Mouse (Mus musculus) heart, adult 18-20 months (tissue): Measurements from ENCODE around the gene Lrrc1. TPM values are rescaled to one million over a fixed set of nuclear protein-coding genes. Genes with fewer than 3 reads are reported as not detected.
A peak's percentile ranks its signal among the peaks of the same experiment; 100 is the strongest.
"Not testable (repeated sequence)": the region's sequence is repeated elsewhere in the genome, so short reads cannot be mapped to it uniquely, and the experiment has no call there.

Experiments used
- DNase-seq, 2 experiments: peaks; one replicate each; pipeline ENCODE4 v3.0.0; 2021 to 2022; ENCODE audit warnings: mixed read lengths in 1 of 2
- long read RNA-seq, 2 experiments: library from polyadenylated mRNA; stranded (forward); transcript quantifications; one replicate each; pipeline ENCODE4 v2.0.0; 2021
- total RNA-seq, 2 experiments: library from RNA; stranded (reverse); gene quantifications; 2 replicates each; pipeline ENCODE4 v1.2.3; 2021

The Lrrc1 gene
- total RNA-seq, result 10 to 100 TPM; 14.3 to 16.9 TPM
- long read RNA-seq, experiment 1, transcript Lrrc1-205 (14 exons, 3,121 nt), result major isoform, 13 of 19 reads
- long read RNA-seq, experiment 1, partial matches to known transcripts, result 1 of 19 reads
- long read RNA-seq, experiment 1, other reads (novel, unspliced or antisense), result 4 of 19 reads
- long read RNA-seq, experiment 2, partial matches to known transcripts, result 0 of 1 reads
- long read RNA-seq, experiment 2, other reads (novel, unspliced or antisense), result 0 of 1 reads

DNA sequence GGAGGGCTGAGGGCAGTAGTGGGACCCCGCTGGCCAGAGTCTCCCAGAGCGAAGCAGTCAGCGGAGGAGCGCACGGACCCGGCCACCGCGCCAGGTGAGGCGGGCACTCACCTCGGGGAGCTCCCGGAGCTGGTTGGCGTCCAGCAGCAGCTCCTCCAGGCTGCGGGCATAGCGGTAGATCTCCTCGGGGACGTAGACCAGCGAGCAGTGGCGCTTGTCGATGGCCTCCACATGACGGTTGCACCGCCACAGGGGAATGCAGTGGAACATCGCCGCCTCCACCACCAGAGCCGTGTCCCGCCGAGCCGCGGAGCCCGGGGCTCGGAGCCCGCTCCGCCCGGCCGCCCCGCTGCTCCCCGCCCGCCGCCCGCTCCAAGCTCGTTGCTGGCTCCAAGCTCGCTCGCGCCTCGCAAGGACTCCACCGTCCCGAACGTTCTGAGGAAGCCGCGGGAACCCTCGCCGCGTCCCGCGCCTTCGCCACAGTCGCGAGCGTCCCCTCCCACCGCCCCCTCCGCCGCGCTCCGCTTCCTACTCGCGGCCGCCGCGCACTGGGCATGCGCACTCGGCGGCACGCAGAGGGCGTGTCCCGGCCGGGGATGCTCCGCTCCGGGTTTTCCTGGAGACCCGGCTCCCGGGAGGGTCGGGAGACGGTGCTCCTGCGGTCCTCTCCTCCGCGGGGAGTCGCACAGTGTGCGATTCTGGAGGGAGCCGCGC is at the start of gene Lrrc1:
Gene Lrrc1 (minus strand): TSS at position 517 of the 714 bp plus-strand sequence.
- DNase-seq, result peak; percentile 90 to 92

DNA sequence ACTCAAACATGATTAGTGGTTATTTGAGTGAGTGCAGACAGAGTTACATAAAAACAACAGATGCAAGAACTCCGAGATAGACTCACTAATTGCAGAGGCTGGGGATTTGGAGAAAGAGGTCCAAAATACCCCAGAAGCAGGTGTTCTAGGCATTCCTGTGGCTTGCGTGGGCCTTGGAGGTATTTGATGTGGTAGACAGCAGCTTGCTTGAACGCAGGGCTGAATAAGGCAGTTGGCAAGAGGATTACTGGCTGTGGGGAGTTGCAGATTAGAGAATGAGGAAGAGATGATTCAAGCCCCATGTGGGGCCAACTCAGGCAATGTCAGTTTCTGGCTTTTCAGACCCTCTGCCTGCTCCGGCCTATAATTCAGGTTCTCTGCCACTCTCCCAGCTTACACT is 47.8 kb upstream of the Lrrc1 start:
- DNase-seq, result no peak

DNA sequence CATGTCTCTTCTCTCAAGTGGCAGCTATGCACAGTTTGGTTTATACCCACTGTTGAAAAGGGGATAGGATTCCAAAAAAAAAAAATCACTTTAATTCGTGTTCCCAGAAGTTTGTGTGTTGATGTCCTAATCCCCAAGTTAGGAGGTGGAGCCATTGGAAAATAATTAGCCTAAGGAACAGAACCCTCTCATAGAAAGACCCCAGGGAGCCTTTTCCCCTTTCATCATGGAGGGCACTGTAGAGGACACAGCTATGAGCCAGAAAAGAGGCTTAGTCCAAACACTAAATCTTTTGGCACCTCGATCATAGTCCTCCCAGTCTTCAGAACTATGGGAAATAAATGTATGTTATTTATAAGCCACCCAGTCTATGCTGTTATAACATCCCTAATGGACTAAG is 44.8 kb upstream of the Lrrc1 start:
- DNase-seq, result no peak

DNA sequence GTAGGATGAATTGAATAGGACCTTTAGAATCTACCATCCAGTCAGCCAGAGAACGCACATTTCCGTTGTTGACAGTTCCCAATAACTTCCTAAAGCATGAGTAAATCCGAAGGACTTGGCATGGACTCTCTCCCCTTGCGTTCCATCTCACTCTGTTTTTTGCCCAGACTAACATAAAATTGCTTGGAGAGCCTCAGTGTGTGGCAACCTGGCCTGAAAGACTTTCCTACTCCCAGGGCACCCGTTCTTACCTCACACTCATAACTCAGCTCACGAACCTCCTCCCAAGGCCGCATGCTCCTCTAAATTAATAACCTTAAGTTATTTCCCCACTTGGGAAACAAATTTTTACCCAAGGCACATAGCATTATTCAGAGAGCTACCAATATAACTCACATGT is 42.9 kb upstream of the Lrrc1 start:
- no peak for DNase-seq

DNA sequence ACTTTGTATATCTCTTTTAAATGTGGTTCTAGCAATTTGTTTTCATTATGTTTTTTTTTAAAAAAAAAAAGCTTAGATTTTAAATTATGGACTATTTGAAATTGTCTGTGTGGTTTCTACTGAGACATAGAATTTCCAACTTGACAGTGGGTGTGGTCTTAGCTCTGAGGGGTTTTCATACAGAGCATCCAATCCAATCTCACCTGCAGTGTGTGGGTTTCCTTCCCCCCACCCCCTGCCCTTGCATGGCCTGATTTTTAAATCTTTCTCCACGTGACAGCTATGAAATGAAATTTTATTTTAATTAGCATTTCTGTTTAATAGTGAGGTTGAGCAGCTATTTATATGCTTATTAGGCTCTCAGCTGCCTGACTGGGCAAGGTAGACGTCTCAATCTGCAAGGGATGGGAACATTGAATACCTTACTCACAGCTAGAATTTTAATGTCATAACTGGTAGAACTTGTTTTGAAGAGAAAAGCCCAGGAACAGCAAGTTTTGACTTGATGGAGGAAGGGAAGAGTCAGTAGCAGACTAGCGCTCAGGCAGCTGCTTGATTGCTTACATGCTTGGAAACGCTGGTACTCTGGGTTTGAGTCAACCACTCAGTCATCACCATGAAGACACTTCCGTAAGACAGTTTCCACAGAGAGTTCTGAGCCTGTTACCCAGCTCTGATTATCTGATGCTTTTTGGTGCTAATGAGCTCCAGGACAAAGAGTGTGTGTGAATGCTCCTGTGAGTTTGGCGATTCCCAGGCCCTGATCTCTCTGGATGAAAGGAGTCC is 42.3 kb upstream of the Lrrc1 start:
- DNase-seq, result no peak

DNA sequence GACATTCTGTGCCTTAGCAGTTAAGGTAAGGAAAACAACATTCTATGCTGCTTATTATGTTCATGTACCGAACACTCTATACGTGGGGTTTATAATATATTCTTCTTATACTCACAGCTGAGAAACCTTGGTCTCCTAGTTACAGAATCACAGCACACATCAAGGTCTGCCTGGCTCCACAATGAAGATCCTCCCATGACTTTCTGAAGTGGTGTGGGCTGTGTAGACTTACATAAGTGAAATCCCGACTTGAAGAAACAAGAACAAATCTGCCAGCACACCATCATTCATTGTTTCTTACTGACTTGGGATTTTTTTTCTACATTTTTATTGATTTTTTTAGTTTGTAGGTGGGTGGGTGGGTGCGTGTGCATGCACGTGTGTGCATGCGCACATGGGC is 40.1 kb upstream of the Lrrc1 start:
- no peak for DNase-seq

DNA sequence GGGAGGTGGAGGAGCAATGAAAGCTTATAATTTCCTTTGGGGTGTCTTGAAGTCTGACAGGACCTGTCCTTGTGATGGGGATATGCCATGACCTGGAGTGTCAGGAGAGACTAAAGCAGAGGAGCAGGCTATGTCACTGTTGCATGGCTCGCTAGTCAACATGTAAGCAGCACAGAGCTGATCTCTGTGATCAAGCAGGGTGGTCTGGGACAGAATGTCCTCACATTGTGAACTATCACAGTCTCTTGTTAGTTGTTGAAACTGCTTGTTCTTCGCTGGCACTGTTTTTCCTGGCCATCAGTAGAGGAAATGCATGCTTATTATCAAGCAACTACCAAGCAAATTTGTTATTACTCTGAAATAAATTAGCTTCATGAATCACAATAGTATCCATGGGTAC is 38.6 kb upstream of the Lrrc1 start:
- DNase-seq, result no peak

DNA sequence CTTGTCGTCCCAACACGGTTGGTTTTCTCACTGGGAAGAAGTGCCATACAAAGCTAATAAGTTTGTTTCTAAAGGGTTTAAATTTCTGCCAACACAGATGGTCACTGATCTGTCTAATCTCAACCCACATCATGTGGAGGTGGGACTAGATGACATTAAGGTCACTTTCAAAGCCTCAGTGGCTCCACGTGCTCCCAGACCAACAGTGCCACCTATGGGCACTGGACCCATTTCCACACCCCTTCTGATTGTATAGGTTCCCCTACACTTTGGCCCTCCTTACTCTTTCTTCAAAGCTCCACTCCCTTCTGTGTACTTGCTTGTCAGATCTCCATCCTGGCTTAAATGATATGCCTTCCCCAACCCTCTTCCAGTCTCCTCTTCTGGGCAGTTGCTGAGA is 35.2 kb upstream of the Lrrc1 start:
- DNase-seq, result no peak

DNA sequence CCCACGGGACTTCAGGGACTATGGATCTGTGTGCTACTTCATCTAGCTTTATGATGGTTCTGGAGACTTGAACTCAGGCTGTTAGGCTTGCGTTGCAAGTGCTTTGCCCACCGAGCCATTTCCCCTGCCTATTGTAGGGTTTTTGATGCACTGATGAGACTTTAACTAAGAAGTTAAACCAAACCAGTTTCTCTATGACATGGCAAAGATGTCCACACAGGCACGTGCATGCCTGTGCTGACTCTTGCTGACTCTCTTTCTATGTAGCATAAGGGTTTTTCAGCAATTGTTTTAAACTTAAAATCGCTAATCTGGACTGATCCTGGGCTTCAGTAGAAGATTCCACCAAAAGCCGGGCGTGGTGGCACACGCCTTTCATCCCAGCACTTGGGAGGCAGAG is 33.3 kb upstream of the Lrrc1 start:
- no peak for DNase-seq

DNA sequence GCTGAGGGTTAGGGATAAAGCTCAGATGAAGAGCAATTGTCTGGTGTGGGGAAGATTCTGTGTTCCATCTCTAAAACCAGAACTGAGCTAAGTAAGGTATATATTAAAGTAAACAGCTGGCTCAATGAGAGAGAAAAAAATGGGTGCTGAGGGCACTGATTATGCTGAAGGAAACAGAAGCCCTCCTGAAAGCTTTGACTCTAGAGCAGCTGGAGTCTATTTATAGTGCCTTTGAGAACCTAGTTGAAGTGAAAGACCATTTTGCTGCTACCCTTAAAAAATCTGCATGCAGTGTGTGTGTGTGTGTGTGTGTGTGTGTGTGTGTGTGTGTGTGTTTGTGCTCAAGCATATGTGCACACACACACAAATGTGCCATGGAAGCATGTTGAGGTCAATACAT is 32.7 kb upstream of the Lrrc1 start:
- DNase-seq, result no peak

DNA sequence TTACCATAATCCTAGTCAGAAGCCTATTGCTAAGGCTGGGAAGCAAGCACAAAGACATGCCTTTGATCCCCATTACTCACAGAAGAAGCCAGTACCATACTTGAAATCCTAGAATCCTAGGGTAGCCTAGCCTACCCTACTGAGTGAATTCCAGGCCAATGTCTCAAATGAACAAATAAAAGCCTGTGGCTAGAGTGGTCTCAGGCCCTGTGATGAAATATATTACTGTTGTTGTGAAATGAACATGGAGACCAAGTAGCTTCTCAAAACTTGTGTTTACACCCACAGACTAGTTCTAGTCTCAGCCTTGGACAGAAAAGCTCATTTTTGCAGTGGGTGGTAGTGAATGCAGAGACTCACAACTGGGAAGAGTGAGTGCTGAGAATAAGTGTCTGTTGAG is 31.6 kb upstream of the Lrrc1 start:
- DNase-seq, result no peak

DNA sequence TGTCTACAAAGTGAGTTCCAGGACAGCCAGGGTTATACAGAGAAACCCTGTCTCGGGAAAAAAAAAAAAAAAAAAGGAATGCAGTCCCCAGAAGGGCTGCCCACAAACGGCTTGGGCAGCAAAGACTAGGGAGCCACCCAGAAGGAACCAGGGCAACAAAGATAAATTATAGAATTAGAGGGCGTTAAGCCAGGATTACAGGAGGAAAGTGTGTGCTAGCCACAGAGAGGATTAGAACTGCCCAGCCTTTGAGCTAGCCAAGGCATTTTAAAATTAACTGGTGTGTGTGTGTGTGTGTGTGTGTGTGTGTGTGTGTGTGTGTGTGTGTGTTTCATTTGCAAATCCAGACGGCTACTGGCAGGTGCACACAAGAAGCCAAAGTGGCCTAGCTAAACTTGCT is 30.3 kb upstream of the Lrrc1 start:
- not testable (repeated sequence) for DNase-seq

DNA sequence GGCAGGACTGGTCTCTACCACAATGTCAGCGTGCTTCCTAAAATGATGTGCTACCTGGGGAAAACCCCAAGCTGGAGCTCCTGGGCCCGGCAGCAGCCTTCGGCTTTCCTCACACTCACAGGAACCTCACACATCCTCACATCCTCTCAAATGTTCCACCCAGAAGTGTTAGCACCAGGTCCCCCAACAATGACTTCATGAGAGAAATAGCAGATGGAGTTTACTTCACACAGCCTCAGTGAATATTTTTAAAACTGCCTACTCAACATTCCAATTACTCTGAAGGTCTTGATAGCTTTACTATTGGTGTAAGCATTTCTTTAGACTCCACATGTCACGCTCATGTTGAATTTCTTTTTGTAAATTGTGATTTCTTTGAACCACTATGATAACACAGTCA is 27.2 kb upstream of the Lrrc1 start:
- DNase-seq, result no peak

DNA sequence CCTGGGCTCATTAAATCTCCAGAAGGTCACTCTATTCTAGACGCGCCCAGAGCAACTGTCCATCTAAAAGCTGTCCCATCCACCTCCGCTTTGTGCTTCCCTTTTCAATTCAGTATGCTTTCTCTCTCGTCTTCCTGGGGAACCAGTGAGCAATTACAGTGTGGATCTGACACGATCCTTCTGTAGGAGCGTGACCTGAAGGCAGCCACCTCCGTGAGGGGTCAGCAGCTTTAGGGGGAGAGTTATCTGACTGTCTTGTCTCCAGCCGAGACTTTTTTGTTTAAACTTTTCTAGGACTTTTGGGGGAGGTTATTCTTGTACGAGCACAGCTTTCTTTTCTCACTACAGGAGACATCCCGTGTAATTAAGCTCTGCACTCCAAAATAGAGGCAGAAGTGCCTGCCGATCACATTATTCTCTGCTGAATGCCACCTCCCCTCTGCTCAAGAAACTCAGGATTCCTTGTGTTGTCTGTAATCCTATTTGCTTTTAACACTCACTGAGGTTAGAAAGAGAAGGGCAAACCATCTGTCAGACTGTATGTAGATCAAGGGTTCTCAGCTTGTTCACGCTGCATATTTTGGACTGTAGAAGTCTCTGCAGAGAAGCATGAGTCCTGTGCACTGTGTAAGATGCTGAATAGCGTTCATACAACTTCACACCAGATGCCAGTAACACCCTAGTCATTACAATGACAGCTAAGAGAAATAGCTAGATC is 24.3 kb upstream of the Lrrc1 start:
- DNase-seq, result no peak

DNA sequence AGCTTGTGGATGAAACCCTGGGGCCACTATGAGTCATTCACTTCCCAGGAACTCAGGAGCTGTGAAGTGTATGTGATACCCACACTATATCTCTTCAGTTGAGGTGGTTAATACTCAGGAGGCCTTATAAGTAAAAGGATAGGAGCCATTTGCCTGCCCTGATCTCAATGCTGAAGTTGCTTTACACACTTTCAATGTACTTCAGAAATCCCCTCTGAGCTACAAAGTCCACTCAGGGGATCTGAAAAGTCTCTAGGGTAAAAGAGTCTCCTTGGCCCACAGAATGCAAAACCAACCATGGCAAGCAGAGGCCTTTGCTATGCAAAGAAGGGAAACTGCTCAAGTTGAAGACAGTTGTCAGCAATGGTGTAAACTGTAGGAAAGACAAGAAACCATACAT is 17.2 kb upstream of the Lrrc1 start:
- no peak for DNase-seq

DNA sequence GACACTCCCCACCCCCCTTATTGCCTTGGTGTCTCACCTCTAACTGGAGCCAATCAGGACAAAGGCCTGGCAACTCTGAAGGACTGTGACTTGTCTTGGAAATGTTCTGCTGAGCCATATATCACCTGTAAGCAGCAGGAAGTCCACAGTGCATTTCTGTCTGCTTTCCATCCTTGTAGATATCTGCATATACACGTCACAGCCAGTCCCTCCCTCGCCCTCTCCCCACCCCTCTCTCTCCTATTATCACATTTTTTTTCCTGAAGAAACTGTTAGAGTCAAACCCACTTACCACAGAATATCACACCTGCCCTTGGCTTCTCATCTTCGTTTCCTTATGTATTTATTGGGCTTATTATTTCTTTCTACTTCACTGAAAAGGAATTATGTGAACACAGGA is 13.3 kb upstream of the Lrrc1 start:
- no peak for DNase-seq

DNA sequence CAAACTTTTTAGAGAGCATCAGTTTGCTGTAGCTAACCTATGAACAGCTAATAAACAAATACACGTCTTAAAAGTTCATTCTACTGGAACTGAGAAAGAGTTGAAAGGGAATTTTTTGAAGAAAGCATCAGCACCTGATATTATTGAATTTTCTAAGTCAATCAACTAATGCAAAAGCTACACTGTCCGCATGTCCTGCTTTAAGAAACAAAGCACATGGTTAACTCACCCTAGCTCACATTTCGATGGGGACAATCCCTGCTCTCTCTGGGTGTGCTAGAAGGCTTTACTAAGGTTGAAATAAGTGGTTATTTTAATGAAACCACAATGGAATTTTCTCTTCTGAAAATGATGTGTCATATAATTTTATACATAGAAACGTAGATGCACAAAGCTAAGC is 12.5 kb upstream of the Lrrc1 start:
- no peak for DNase-seq

DNA sequence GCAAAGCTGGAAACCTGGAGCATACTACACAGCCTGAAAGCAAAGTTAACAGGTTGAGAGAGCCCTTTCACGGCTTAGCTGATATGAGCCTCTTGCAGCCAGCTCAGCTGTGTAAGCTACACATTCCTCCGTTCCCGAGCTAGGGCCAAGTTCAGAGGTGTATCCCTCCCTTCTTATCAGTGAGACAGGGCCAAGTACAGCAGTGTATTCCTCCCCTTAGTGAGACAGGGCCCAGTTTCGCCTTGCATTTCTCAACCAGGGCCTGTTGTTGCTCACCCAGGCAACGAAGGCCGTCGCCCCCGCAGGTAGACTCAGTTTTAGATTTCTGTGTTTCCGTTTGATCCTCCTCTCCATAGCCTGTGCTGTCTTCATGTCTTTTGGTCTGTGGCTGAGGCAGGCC is 11.8 kb upstream of the Lrrc1 start:
- DNase-seq, result no peak

DNA sequence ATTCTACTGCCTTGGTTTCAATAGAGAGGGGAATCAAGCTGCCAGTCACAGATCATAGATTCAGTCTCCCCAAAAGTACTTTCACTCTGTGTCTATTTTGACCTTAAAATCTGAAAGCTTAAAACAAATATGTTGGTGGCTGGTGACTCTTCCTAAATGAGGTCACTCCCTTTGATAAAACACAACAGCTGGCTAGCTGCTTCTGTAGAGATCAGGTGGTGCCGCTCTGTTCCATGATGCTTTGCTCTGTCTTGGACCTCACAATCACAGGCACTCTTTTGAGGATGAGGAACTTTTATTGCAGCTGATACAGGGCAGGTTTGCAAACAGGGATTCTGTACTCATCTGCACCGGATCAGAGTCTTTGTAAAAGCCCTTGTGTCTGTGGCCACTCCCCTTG is 8.8 kb upstream of the Lrrc1 start:
- no peak for DNase-seq

DNA sequence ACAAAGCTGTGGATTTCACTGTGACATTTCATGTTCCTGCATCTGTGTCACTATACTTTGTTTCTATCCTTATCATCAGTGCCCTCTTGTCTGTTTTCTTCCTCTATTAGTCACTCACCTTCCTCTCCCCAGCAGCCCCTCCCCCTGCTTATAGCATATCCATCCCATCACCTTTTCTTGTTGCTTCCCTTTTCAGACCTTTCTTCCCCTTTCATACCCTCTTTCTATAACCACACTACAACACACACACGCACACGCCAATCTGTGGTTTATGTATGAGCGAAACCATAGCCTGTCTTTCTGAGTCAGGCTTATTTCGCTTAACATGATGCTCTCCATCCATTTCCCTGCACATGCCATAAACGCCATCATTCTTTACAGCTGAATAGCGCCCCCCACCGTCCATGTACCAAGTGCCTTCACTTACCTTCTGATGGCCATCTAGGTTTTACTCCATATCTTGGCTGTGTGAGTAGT is 6.4 kb upstream of the Lrrc1 start:
- no peak for DNase-seq

DNA sequence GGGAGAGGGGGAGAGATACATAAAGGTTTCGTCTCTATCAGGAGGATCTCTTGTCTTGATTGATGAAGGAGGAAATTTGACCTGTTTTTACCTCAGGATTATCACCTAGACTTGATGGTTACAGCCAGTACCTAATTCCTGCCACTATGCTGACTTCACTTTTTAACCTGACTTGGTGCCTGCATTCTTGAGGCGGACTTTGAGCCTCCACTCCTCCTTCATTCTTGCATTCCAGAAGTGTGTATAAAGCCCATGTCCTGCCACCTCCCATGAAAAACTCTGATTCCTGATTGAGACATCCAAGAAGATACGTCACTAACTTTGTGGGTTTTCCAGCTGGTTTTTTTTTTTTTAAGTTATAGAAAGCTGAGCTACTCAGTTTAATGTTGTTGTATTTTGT is 1.3 kb upstream of the Lrrc1 start:
- DNase-seq, result no peak

DNA sequence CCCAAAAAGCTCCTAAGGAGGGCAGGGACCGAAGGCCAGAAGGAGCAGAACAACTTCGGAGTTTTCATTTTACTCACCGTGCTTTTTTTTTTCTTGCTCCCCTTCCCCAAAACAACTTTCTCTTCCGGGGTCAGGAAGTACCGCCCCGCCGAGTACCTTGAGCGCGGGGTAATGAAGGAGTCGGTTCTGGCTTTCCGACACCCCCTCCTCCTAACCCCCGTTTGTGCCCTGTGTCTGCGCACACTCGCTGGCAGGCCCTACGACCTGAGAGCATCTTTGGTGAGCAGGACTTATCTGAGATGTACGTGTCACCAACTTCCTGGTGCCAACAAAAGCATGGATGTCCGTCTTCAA is 375 bp upstream of the Lrrc1 start:
- no peak for DNase-seq
